Mouse (Mus musculus): ENCODE data around the gene Hscb.

DNA sequence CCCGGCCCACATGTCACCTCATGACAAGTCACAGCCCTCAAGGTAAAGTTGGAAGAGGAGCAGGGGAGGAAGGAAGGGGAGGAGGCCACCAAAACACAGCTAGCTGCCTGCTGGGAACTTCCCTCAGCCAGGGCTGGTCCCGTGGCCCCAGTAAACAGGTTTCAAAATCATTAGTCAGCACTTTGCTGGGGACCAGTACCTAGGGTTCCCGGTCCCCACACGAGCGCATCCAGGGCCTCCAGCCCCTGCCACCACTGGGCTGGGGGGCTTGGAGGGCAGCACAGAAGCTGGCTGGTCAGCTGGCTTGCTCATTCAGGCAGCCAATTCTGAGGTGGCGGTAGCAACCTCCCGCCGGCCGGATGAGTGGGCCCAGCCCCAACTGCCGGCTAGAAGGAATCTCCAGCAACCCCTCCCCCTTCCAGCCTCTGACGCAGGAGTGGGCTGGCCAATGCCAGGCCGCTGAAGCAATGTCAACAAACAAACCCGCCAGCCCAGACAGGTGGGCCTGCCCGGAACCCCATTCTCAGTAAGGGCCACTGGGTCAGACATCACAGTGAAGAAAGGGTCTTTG is 31.4 kb downstream of the Hscb start:
- no peak for TF ChIP-seq CTCF (IDR thresholded peaks at IDR 0.05; ENCODE audit: low read depth)
- no peak; the same call in none of the 2 replicates for TF ChIP-seq EP300 (IDR thresholded peaks at IDR 0.05; ENCODE audit: low read depth)
